Mouse (Mus musculus) kidney, postnatal 10 days (tissue): ENCODE data around the gene Phxr2.
A peak's percentile ranks its signal among the peaks of the same experiment; 100 is the strongest.

Experiments
- DNase-seq: peaks from one replicate; pipeline ENCODE4 v3.0.0; 2021; ENCODE audit warnings: mixed read lengths

The Phxr2 gene

DNA sequence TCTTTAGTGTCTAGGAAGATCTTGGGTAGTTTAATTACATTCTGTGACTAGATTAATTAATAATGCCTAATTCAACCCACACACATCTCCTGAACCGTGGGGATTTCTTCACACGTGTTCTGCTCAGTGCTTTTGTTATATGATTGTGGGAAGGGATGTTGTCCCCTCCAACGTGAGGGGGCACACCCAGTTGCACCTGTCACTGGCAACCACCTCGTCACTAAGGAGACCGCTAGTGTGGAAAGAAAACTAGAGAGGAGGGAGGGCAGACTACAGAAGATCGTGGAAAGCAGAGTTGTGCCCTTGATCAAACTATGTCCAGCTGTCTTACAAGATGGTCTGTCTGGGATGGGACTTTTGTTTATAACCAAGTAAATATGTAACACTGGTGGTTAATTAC lies 40.1 kb downstream of the Phxr2 start:
- DNase-seq: no peak

DNA sequence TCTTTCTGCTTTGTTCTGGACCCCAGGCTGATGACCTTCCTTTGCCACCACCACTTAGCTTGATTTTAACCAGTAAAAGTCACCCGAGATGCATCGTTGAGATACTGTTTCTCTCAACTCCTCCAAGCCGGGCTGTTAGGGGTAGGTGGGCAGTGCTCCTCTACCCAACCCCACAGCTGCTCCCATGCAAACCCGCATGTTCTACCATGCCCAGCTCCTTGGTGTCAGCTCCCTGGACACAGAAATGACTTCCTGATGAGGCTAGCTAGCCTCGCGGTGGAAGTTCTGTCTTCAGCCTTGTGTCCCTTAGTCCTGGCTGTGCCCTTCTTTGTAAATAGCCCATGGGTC lies 40.9 kb downstream of the Phxr2 start:
- no peak for DNase-seq

DNA sequence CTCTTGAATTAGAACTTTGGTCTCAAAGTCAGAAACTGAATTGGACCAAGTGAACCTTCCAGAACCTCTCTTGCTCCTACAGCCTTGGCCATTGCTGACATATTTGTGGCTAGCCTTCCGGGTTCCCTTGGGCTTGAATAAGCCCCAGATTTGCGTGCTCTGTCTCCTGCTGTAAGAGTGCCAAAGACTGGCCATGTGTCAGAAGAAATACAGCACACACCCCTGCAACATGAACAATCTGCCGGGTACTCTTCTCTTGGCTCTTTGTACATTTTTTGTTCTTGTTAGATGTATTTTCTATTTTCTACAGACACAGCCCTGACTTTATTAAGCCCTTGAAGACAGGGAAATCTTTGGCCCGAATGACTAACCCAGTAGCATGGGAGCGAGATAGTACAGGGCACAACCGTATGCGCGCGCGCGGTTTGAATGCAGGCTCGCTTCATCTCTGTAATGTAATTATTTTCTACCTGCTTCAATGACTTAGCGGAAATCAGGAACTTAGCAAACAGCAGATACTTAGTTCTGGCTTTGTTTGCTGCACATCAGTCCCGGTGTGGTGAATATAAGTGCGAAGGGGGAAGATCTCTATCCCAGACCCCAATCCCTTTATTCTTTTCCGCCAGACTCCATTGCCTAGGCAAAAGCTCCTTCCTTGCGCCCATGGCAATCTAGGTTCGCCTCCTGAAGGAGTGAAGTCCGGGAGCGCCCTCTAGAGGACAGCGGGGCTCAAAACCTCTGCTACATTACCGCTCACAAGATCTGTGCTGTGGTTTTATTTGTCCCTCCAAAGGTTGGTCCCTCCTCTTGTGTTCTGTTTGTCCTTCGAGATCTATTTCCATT lies 41.5 kb downstream of the Phxr2 start:
- peak; percentile 94 for DNase-seq

DNA sequence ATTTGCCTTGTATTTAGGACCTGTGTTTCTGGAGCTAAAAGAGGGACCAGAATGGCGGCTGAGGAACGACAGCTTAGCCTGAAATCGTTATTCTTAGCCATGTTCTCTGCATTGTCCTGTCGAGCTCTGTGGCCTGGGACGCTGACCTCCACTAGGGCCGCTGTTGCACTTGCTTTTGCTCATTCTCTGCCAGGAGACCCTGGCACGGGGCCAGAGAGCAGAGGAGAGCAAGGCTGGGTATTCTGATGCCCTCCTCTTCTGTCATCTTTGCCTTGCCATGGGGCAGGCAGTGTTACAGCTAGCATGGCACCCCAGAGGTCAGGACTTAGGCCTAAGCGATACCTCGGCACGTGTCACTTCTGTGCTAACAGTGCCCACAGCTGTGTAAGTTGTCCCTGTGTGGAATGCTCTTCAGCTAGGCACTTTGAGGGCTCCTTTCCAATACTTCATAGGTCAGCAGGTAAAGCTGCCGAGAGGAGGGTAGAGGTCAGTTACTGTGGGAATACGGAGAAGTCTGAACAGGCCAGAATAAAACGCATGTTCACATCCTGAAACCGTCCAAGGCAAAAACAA lies 42.6 kb downstream of the Phxr2 start:
- peak; percentile 59 for DNase-seq

DNA sequence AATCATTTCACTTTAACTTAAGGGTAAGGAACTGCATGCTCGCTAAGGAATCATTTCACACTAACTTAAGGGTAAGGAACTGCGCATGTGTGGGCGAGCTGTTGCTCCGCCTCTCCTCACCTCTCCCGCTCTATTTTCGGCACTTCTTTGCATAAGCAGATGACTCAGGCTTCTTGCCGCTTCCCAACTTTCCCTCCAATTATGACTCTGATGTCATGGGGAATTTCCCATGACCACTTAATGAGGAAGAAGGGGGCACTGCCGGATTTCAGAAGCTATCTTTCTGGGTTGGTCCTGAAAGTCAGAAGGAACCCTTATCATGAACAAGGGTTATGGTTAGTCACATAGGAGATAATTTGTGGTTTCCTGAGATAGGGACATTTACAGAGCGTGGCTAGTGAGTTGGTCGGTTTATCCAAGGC lies 44.5 kb downstream of the Phxr2 start:
- no peak for DNase-seq

DNA sequence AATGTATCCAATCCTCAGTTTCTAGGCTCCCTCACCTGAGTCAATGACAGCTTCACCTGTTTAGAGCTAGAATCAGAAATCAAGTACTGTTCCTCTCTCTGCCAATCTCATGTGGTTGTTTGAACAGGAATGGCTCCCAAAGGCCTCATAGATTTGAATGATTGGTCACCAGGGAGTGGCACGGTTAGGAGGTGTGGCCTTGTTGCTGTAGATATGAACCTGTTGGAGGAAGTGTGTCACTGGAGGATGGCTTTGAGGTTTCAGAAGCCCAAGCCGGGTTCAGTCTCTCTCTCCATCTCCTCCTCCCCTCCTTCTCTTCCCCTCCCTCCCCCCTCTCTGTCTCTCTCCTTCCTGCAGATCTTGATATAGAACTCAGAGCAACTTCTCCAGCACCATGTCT lies 47.5 kb downstream of the Phxr2 start:
- no peak for DNase-seq

DNA sequence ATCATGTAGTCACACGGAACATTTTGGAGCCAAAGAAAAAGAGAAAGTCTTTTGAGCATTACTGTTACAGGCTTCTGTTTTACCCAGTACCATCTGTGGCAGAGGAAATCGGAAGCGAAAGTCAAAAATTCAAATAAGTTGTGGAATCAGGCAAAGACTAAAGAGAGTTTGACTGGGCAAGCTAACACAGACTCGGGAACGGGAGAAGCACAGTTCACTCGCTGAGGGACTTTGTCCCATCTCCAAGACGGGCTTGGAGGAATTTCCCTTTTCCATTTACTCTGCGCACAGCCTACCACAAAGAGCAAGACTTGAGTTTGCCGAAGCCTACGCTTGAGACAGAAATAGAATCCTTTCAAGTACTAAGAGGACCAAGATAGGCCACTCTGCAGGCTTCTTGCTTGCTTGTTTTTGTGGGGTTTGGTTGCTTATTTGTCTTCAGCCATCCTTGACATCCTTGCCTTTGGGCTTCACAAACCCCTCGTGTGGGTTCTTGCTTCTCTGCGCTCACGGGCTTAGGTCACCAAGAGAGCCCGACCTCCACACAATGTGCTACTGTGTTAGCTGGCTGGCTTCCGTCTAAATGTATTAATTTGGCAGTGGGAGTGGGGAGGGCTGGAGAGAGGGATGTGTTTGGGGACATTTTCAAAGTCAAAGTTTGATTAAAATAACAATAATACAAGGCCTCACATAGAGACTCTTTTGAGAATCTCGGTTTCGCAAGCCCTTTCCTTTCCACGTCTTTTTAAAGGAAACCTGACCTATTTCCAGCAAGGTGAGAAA lies 49.8 kb downstream of the Phxr2 start:
- no peak for DNase-seq
